Mouse (Mus musculus) stomach, embryonic 16.5 days (tissue): ENCODE results near the gene Zfp977. TPM values are rescaled to one million over a fixed set of nuclear protein-coding genes. Genes with fewer than 3 reads are reported as not detected.
"Not testable (repeated sequence)": the region's sequence is repeated elsewhere in the genome, so short reads cannot be mapped to it uniquely, and the experiment has no call there.

ENCODE experiments used
- ATAC-seq: fragments of 200-750 bp; cut with Nextera tagmentation; 2 replicates; pipeline ENCODE4 v1.8.0; 2017; ENCODE audit warnings: moderate number of reproducible peaks, moderate TSS enrichment; ENCODE audit not compliant: insufficient read depth, low FRiP score
- H3K27ac ChIP-seq: fragments of 300-500 bp; sonication (generic); 2 replicates; pipeline ENCODE4 v1.5.1; 2014; ENCODE audit warnings: low read length
- H3K27me3 ChIP-seq: fragments of 300-500 bp; sonication (generic); 2 replicates; pipeline ENCODE4 v1.6.1; 2014; ENCODE audit warnings: low read length, control low read depth, mixed read lengths; ENCODE audit not compliant: control insufficient read depth, insufficient read depth
- H3K36me3 ChIP-seq: fragments of 300-500 bp; sonication (generic); 2 replicates; pipeline ENCODE4 v1.6.1; 2014; ENCODE audit warnings: low read length; ENCODE audit not compliant: control insufficient read depth, insufficient read depth
- H3K4me1 ChIP-seq: fragments of 300-500 bp; sonication (generic); 2 replicates; pipeline ENCODE4 v1.6.1; 2014; ENCODE audit warnings: low read length, control low read depth, mixed read lengths; ENCODE audit not compliant: control insufficient read depth, insufficient read depth
- H3K4me2 ChIP-seq: fragments of 300-500 bp; sonication (generic); 2 replicates; pipeline ENCODE4 v1.6.1; 2014; ENCODE audit warnings: low read depth, low read length, mixed read lengths
- H3K4me3 ChIP-seq: fragments of 300-500 bp; sonication (generic); replicated peaks from 2 replicates; pipeline ENCODE4 v1.5.1; 2014; ENCODE audit warnings: mild to moderate bottlenecking, low read length
- H3K9ac ChIP-seq: fragments of 300-500 bp; sonication (generic); 2 replicates; pipeline ENCODE4 v1.6.1; 2014; ENCODE audit warnings: low read length
- H3K9me3 ChIP-seq: fragments of 300-500 bp; sonication (generic); replicated peaks from 2 replicates; pipeline ENCODE4 v1.6.1; 2016; ENCODE audit warnings: low read length, control low read depth; ENCODE audit not compliant: control insufficient read depth
- WGBS: fragments of 180-500 bp; shearing (Covaris S2); extraction: QIAGEN DNeasy Blood & Tissue Kit; methylation state at CpG from one replicate; pipeline ENCODE4 v1.1.7; 2014; 5-methylcytosine and 5-hydroxymethylcytosine counted together
- microRNA-seq: library from miRNA; unstranded; fragments of <30 nt; microRNA quantifications from one replicate; pipeline ENCODE4, GENCODE M21; 2016
- polyA plus RNA-seq: library from polyadenylated mRNA; unstranded; fragments of >200 nt; fragmentation: Nextera tagmentation; extraction: Ambion mirVana; gene quantifications from 2 replicates; pipeline ENCODE4 v1.2.1, GENCODE M21; 2015

The Zfp977 gene
- polyA plus RNA-seq, result 0.95 and 1.9 TPM in 2 replicates

DNA sequence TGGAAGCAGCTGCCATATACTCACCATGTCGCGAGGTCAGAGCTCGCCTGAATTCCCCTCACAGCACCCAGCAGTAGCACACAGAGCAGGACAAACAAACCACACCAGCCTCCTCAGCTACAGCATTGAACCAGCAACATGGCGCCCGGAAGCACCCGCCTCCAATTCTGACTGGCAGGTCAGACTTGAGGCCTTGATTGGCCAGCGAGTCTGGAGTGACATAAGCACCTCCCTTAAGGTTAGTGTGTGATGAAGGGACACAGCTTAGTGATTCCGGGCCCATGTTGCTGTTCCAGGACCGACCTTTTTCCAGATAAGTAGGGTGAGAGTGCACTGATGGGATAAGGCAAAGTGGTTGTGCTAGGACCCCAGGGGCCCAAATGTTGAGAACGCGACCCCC, at the start of gene Zfp977:
Zfp977 (minus strand) TSS at position 135 of the 400 bp plus-strand sequence.
- not testable (repeated sequence) for ATAC-seq, H3K4me2 ChIP-seq, H3K4me3 ChIP-seq, H3K36me3 ChIP-seq, H3K4me1 ChIP-seq, H3K27ac ChIP-seq, H3K27me3 ChIP-seq, H3K9me3 ChIP-seq, H3K9ac ChIP-seq
- 91% methylated on average over 11 of the region's 11 CpGs for WGBS

DNA sequence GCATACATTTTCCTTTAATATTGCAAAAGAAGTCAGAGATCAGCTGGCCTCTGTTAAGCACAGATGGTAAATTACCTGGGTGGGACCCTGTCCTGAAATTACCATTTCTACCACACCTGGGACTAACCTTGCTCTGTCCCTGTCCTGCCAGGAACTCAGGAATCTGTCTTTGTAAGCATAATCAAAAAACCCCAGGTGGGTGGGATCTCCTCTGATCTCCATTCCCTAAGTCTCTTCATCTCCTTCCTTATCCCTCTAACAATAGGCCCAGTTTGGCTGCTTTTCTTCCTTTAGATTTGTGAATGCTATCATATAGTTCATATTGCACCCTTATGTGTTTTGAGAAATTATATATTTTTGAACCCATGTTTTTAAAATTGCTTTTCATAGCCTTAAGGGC, 38.7 kb upstream of the Zfp977 start:
- not testable (repeated sequence) for ATAC-seq, H3K36me3 ChIP-seq, H3K4me2 ChIP-seq, H3K9me3 ChIP-seq, H3K27ac ChIP-seq, H3K4me1 ChIP-seq, H3K4me3 ChIP-seq, H3K9ac ChIP-seq, H3K27me3 ChIP-seq

DNA sequence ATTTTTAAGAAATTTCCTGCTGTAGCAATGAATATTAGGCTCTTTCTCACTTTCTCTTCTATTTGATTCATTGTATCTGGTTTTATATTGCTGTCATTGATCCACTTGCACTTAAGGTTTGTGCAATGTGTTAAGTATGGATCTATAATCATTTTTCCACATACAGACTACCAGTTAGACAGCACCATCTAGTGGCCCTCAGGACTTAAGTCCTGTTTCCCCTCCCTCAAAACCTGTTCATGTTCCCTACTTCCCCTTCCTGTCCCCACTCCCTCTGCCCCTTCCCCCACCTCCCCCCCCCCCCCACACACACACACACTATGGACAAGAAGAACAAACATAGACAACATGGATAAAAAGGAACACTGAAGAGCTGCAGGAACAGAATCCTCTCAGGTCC, 3.3 kb upstream of the Zfp977 start:
- ATAC-seq, result not testable (repeated sequence)

DNA sequence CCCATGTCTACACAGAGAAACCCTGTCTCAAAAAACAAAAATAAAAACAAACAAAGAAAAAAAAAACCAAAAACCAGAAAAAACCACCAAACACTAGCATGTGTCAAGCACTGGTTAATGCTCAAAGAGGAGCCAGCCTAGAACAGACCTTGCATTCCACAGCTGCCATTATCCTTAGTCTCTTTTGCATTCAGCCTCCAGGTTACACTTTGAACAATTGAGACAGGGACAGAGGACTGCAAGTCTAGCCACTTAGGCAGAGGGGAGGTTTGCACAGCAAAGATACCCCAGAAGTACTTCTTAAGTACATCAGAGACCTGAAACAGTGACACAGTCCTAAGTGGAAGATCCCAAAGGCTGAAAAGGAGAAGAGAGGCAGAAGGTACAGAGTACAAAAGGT, 1.0 kb downstream of the Zfp977 start:
- H3K4me2 ChIP-seq, ATAC-seq, H3K9me3 ChIP-seq, H3K36me3 ChIP-seq, H3K4me1 ChIP-seq, H3K27me3 ChIP-seq, H3K27ac ChIP-seq, H3K4me3 ChIP-seq, H3K9ac ChIP-seq: not testable (repeated sequence)

More for the DNA sequence above, 3.3 kb upstream of the Zfp977 start:
- not testable (repeated sequence) for H3K4me2 ChIP-seq, H3K4me3 ChIP-seq, H3K36me3 ChIP-seq, H3K9ac ChIP-seq, H3K27me3 ChIP-seq, H3K4me1 ChIP-seq, H3K9me3 ChIP-seq, H3K27ac ChIP-seq

DNA sequence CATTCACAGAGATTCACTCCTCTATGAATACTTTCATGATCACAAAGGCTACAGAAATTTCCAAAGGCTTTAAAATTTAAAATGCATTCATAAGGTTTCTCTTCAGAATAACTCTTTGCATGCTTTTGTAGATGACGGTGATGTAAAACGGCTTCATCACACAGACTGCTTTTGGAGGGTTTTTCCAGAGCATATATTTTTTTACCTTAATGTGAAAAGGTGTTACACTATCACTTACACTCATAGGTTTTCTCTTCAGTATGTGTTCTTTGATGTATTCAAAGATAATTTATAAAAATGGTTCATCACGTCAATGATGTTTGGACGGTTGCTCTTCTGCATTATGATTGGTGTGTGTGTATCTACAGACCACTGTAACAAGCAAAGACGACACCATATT, 13.9 kb downstream of the Zfp977 start, which contains the start of gene Gm21028:
Gm21028 (minus strand) TSS at position 101 of the 400 bp plus-strand sequence.
- H3K9ac ChIP-seq, result no peak within 1 kb of the TSS
- peaks cover 4% of the 10 kb centered on the region; the same call in 1 of the 2 replicates for H3K36me3 ChIP-seq
- peaks cover 11% of the 10 kb centered on the region; the same call in 1 of the 2 replicates for H3K9me3 ChIP-seq
- no peak within 1 kb of the TSS for H3K27ac ChIP-seq
- WGBS, result 91% methylated on average over 5 of the region's 5 CpGs
- no peak within 1 kb of the TSS for H3K4me3 ChIP-seq
- H3K4me2 ChIP-seq, result no peak within 1 kb of the TSS
- no peaks in the 10 kb centered on the region for H3K4me1 ChIP-seq
- no peaks in the 10 kb centered on the region for H3K27me3 ChIP-seq
- ATAC-seq, result no peak

DNA sequence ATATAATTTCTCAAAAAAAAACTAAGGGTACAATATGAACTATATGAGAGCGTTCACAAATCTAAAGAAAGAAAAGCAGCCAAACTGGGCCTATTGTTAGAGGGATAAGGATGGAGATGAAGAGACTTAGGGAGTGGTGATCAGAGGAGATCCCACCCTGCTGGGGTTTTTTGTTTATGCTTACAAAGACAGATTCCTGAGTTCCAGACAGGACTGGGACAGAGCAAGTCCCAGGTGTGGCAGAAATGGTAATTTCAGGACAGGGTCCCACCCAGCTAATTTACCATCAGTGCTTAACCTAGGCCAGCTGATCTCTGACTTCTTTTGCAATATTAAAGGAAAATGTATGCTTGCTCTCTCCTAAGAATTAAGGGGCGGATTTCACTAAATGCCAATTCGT, 40.6 kb downstream of the Zfp977 start:
- H3K4me2 ChIP-seq, result no peak overlapping the region
- no peak overlapping the region for H3K4me3 ChIP-seq
- H3K9me3 ChIP-seq, result no peaks in the 10 kb centered on the region; the same call in 1 of the 2 replicates
- H3K27ac ChIP-seq, result no peak overlapping the region
- H3K27me3 ChIP-seq, result no peaks in the 10 kb centered on the region
- H3K36me3 ChIP-seq, result no peaks in the 10 kb centered on the region
- H3K4me1 ChIP-seq, result no peaks in the 10 kb centered on the region
- WGBS, result 80% methylated on average over 3 of the region's 3 CpGs
- H3K9ac ChIP-seq, result no peak overlapping the region
- no peak for ATAC-seq

Small RNA genes within 50 kb of the gene (microRNA-seq; reads per million reads assigned to microRNA genes)
- gene Gm24938, result not detected

Other genes with a start within 250 kb of the Zfp977 start
- gene 4933421I07Rik, start 144.4 kb downstream of the Zfp977 start, polyA plus RNA-seq, result not detected in 2 replicates
- 7.9 and 8.3 TPM in 2 replicates for gene Zfp141, start 86.8 kb downstream of the Zfp977 start, polyA plus RNA-seq
- gene Gm21028, start 14.0 kb downstream of the Zfp977 start, polyA plus RNA-seq, result not detected in 2 replicates
- 3.2 and 3.7 TPM in 2 replicates for gene Zfp976, start 50.0 kb upstream of the Zfp977 start, polyA plus RNA-seq
- 7.8 and 8.1 TPM in 2 replicates for gene Zfp975, start 100.2 kb upstream of the Zfp977 start, polyA plus RNA-seq
- not detected in 2 replicates for gene Gm17067, start 134.5 kb upstream of the Zfp977 start, polyA plus RNA-seq
- not detected in 2 replicates for gene Vmn2r62, start 201.0 kb upstream of the Zfp977 start, polyA plus RNA-seq